Mouse (Mus musculus): ENCODE measurements around the gene Zfp654.

DNA sequence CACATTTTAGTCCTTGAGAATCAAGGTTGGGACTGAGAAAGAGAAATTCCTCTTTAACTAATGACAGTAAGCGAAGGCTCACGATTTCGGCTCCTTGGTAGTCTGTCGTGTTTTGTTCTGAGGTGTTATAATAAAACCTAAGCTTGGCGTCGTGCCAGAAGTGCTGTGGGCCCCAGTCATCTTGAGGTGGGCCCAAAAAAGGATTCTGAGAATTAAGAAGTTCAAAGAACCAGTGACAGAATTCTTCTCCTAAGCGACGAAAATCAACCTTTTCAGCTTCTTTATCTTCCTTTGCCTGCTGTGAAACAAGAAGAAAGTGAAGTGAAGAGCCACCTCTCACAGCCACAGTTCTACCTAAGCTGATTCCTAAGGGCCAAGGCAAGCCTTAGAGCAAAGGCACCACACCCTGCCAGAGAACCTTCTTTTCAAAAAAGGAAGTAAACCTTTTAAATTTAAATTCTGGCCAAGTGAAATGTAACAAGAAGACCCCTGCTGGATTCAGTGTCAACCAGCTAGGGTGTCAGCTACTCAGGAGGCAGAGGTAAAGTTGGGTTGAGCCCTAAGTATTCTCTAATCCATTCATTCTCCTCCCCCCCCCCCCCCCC, 84.7 kb downstream of the Zfp654 start:
- TF ChIP-seq CHD2 (IDR thresholded peaks at IDR 0.05; ENCODE audit: low read depth, low read length) (no peak), HCFC1 (IDR thresholded peaks at IDR 0.05; ENCODE audit: borderline replicate concordance, insufficient read depth, low read length) (no peak), ZNF384 (IDR thresholded peaks at IDR 0.05; ENCODE audit: low read depth, low read length) (no peak), ZC3H11A (IDR thresholded peaks at IDR 0.05; ENCODE audit: borderline replicate concordance, low read depth, low read length) (no peak), MAFK (IDR thresholded peaks at IDR 0.05; ENCODE audit: insufficient read depth, low read depth, low read length) (no peak)
